Mouse (Mus musculus) limb, embryonic 13.5 days (tissue): Measurements from ENCODE around the gene Kl. TPM values are rescaled to one million over a fixed set of nuclear protein-coding genes. Genes with fewer than 3 reads are reported as not detected.

Experiments
- ATAC-seq: fragments of 200-750 bp; cut with Nextera tagmentation; 2 replicates; pipeline ENCODE4 v1.8.0; 2017; ENCODE audit warnings: low read depth, moderate number of reproducible peaks, moderate TSS enrichment; ENCODE audit not compliant: low FRiP score
- H3K27ac ChIP-seq: fragments of 300-500 bp; sonication (generic); 2 replicates; pipeline ENCODE4 v1.5.1; 2015; ENCODE audit warnings: inconsistent platforms, mild to moderate bottlenecking, moderate library complexity
- H3K27me3 ChIP-seq: fragments of 300-500 bp; sonication (generic); 2 replicates; pipeline ENCODE4 v1.6.1; 2015; ENCODE audit warnings: mild to moderate bottlenecking, inconsistent platforms
- H3K36me3 ChIP-seq: fragments of 300-500 bp; sonication (generic); 2 replicates; pipeline ENCODE4 v1.6.1; 2015; ENCODE audit warnings: inconsistent platforms, mild to moderate bottlenecking, moderate library complexity
- H3K4me1 ChIP-seq: fragments of 300-500 bp; sonication (generic); 2 replicates; pipeline ENCODE4 v1.6.1; 2015; ENCODE audit warnings: inconsistent platforms
- H3K4me2 ChIP-seq: fragments of 300-500 bp; sonication (generic); replicated peaks from 2 replicates; pipeline ENCODE4 v1.6.1; 2015; ENCODE audit warnings: inconsistent platforms, mild to moderate bottlenecking, moderate library complexity
- H3K4me3 ChIP-seq: fragments of 300-500 bp; sonication (generic); 2 replicates; pipeline ENCODE4 v1.5.1; 2015; ENCODE audit warnings: moderate library complexity, mild to moderate bottlenecking, inconsistent platforms
- H3K9ac ChIP-seq: fragments of 300-500 bp; sonication (generic); 2 replicates; pipeline ENCODE4 v1.6.1; 2015; ENCODE audit warnings: mild to moderate bottlenecking, inconsistent platforms
- H3K9me3 ChIP-seq: fragments of 300-500 bp; sonication (generic); 2 replicates; pipeline ENCODE4 v1.6.1; 2016; ENCODE audit warnings: inconsistent platforms
- WGBS: fragments of 180-500 bp; shearing (Covaris S2); methylation state at CpG from one replicate; pipeline ENCODE4 v1.1.7; 2015; 5-methylcytosine and 5-hydroxymethylcytosine counted together
- polyA plus RNA-seq: library from polyadenylated mRNA; unstranded; fragments of >200 nt; fragmentation: Nextera tagmentation; extraction: Ambion mirVana; gene quantifications from 2 replicates; pipeline ENCODE4 v1.2.1, GENCODE M21; 2015

Gene Kl
- polyA plus RNA-seq, 1 experiment from 2014 or later = 0.18 TPM

- Histone ChIP-seq H3K9ac (no peak overlapping the region), H3K27ac (no peak overlapping the region), H3K36me3 (no peaks in the 10 kb centered on the region), H3K4me1 (peaks cover 18% of the 10 kb centered on the region), H3K9me3 (no peaks in the 10 kb centered on the region), H3K27me3 (peaks cover 18% of the 10 kb centered on the region), H3K4me3 (no peak overlapping the region), H3K4me2 (peak overlapping the region; percentile 31; the same call in 1 of the 2 replicates)
- ATAC-seq = peak; percentile 48; the same call in 1 of the 2 replicates
- WGBS = 21% methylated on average over 5 of the region's 5 CpGs
Observed at GRCm38 (mm10) chr5:150936213-150936612, 16.2 kb upstream of the Kl start.

GRCm38 (mm10) chr5:150936807-150937206 is 15.6 kb upstream of the Kl start:
- 58% methylated on average over 4 of the region's 4 CpGs for WGBS
- H3K27me3 ChIP-seq = peaks cover 18% of the 10 kb centered on the region
- no peak overlapping the region for H3K27ac ChIP-seq
- no peaks in the 10 kb centered on the region for H3K36me3 ChIP-seq
- peaks cover 18% of the 10 kb centered on the region for H3K4me1 ChIP-seq
- no peaks in the 10 kb centered on the region for H3K9me3 ChIP-seq
- ATAC-seq = no peak
- no peak overlapping the region for H3K4me3 ChIP-seq
- 0 out of 2 replicates have a peak overlapping the region, but pooled peaks have one; percentile 31 for H3K4me2 ChIP-seq
- H3K9ac ChIP-seq = no peak overlapping the region

- Histone ChIP-seq H3K9me3 (no peaks in the 10 kb centered on the region), H3K4me3 (no peak overlapping the region), H3K9ac (no peak overlapping the region), H3K27ac (no peak overlapping the region), H3K4me1 (peaks cover 18% of the 10 kb centered on the region), H3K36me3 (no peaks in the 10 kb centered on the region), H3K4me2 (no peak overlapping the region), H3K27me3 (peaks cover 15% of the 10 kb centered on the region)
- ATAC-seq = 0 out of 2 replicates have a peak, but pooled peaks have one; percentile 40
- 12% methylated on average over 2 of the region's 2 CpGs for WGBS
Observed at GRCm38 (mm10) chr5:150937501-150937900, 14.9 kb upstream of the Kl start.

GRCm38 (mm10) chr5:150945576-150945975 is 6.8 kb upstream of the Kl start:
- 93% methylated on average over 2 of the region's 2 CpGs for WGBS
- Histone ChIP-seq H3K9me3 (no peaks in the 10 kb centered on the region), H3K27me3 (0 out of 2 replicates have a peak, but pooled peaks cover 9% of the 10 kb centered on the region), H3K36me3 (no peaks in the 10 kb centered on the region), H3K27ac (no peak overlapping the region), H3K4me2 (no peak overlapping the region), H3K9ac (no peak overlapping the region), H3K4me3 (no peak overlapping the region), H3K4me1 (no peaks in the 10 kb centered on the region)
- no peak for ATAC-seq

DNA sequence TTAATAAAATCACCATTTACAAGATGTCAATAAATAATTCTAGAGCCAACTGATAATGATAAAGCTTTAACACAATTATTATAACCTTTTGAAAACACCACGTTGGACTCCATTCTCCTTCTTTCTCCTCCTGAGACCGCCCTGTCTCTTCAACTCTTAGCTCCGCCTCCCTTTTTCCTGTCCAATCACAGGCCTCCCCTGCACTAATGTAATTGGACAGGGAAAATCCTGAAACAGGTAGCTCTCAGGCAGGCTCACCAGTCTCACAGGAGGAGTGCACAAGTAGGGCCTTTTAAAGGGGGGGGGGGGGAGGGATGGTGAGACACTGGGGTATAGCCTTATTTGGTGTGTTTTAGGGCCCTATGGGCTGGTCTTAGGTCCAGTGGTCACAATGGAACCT is 3.3 kb upstream of the Kl start:
- Histone ChIP-seq H3K9me3 (no peaks in the 10 kb centered on the region), H3K36me3 (no peaks in the 10 kb centered on the region), H3K27me3 (peaks cover 42% of the 10 kb centered on the region), H3K27ac (no peak overlapping the region), H3K4me2 (no peak overlapping the region), H3K4me3 (no peak overlapping the region), H3K4me1 (peaks cover 13% of the 10 kb centered on the region; the same call in 1 of the 2 replicates), H3K9ac (no peak overlapping the region)
- no peak for ATAC-seq
- 79% methylated on average over 3 of the region's 3 CpGs for WGBS

DNA sequence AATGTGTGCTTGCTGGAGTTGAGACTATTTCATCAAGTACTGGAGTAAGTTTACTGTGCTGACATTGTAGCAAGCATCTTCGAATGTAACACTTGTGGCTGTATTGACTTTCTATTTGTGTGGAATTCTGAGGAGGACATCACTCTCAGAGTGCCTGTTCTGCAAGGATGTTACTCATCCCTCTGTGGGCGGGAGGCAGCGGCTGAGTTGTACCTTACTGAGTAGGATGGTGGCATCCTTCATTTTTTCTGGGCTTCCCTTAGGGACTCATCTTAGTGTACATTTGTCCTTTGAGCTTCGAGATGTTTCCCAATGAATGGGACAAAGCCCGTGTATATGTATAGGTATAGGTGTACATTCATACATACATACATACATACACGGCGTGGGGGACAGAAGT is 1.1 kb upstream of the Kl start:
- 91% methylated on average over 7 of the region's 7 CpGs for WGBS
- H3K27me3 ChIP-seq = peaks cover 64% of the 10 kb centered on the region

DNA sequence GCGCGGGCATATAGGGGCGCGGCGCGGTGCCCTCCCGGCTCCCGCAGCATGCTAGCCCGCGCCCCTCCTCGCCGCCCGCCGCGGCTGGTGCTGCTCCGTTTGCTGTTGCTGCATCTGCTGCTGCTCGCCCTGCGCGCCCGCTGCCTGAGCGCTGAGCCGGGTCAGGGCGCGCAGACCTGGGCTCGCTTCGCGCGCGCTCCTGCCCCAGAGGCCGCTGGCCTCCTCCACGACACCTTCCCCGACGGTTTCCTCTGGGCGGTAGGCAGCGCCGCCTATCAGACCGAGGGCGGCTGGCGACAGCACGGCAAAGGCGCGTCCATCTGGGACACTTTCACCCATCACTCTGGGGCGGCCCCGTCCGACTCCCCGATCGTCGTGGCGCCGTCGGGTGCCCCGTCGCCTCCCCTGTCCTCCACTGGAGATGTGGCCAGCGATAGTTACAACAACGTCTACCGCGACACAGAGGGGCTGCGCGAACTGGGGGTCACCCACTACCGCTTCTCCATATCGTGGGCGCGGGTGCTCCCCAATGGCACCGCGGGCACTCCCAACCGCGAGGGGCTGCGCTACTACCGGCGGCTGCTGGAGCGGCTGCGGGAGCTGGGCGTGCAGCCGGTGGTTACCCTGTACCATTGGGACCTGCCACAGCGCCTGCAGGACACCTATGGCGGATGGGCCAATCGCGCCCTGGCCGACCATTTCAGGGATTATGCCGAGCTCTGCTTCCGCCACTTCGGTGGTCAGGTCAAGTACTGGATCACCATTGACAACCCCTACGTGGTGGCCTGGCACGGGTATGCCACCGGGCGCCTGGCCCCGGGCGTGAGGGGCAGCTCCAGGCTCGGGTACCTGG is 488 bp downstream of the Kl start:
- Histone ChIP-seq H3K9ac (peak overlapping the region; percentile 56), H3K27me3 (peaks cover 65% of the 10 kb centered on the region), H3K4me1 (peaks cover 13% of the 10 kb centered on the region; the same call in 1 of the 2 replicates), H3K36me3 (no peaks in the 10 kb centered on the region), H3K4me2 (peak overlapping the region; percentile 82), H3K9me3 (no peaks in the 10 kb centered on the region), H3K4me3 (peak overlapping the region; percentile 54), H3K27ac (no peak overlapping the region)
- WGBS = 2% methylated on average over 89 of the region's 89 CpGs
- ATAC-seq = peak; percentile 49; the same call in 1 of the 2 replicates

More for the DNA sequence above, 1.1 kb upstream of the Kl start:
- Histone ChIP-seq H3K4me2 (no peak overlapping the region), H3K9ac (no peak overlapping the region), H3K4me3 (no peak overlapping the region), H3K4me1 (peaks cover 13% of the 10 kb centered on the region; the same call in 1 of the 2 replicates), H3K36me3 (no peaks in the 10 kb centered on the region), H3K9me3 (no peaks in the 10 kb centered on the region), H3K27ac (no peak overlapping the region)
- no peak for ATAC-seq

- ATAC-seq = no peak
- Histone ChIP-seq H3K9ac (no peak overlapping the region), H3K4me2 (no peak overlapping the region), H3K27me3 (peaks cover 60% of the 10 kb centered on the region), H3K9me3 (no peaks in the 10 kb centered on the region), H3K4me1 (peaks cover 13% of the 10 kb centered on the region; the same call in 1 of the 2 replicates), H3K36me3 (no peaks in the 10 kb centered on the region), H3K4me3 (no peak overlapping the region), H3K27ac (no peak overlapping the region)
- WGBS = 84% methylated on average over 9 of the region's 9 CpGs
Observed at GRCm38 (mm10) chr5:150954791-150955190, 2.4 kb downstream of the Kl start.

DNA sequence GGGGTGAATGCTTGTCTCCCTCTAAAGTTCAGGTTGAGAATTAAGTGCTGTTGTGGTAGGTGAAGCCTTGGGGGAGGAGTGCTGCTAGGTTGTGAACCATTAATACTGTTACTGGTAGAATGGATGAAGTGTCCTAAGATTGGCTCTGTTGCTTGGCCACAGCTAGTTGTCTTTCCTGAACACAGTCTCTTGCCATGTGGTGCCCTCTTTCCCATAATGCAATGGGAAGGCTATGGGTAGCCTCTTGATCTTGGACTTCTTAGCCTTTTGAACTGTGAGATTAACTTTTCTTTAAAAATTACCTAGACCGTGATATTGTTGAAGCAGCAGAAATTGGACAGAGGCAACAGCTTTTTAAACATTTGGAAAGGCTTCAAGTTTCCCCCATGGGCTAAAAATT is 7.5 kb downstream of the Kl start:
- Histone ChIP-seq H3K4me2 (no peak overlapping the region), H3K27me3 (peaks cover 15% of the 10 kb centered on the region; the same call in 1 of the 2 replicates), H3K9me3 (no peaks in the 10 kb centered on the region), H3K4me1 (no peaks in the 10 kb centered on the region), H3K27ac (no peak overlapping the region), H3K9ac (no peak overlapping the region), H3K4me3 (no peak overlapping the region), H3K36me3 (no peaks in the 10 kb centered on the region)
- ATAC-seq = no peak
- WGBS = 91% methylated on average over 1 of the region's 1 CpGs

- ATAC-seq = no peak
- H3K36me3 ChIP-seq = no peaks in the 10 kb centered on the region
- 72% methylated on average over 1 of the region's 1 CpGs for WGBS
Observed at GRCm38 (mm10) chr5:150961615-150962014, 9.2 kb downstream of the Kl start.

GRCm38 (mm10) chr5:150962756-150963155 is 10.3 kb downstream of the Kl start:
- Histone ChIP-seq H3K9me3 (no peaks in the 10 kb centered on the region), H3K27me3 (no peaks in the 10 kb centered on the region), H3K36me3 (no peaks in the 10 kb centered on the region), H3K9ac (no peak overlapping the region), H3K4me3 (no peak overlapping the region), H3K4me1 (no peaks in the 10 kb centered on the region), H3K27ac (no peak overlapping the region), H3K4me2 (no peak overlapping the region)
- 77% methylated on average over 1 of the region's 1 CpGs for WGBS
- no peak for ATAC-seq

More at GRCm38 (mm10) chr5:150961615-150962014, 9.2 kb downstream of the Kl start:
- Histone ChIP-seq H3K4me3 (no peak overlapping the region), H3K27ac (no peak overlapping the region), H3K4me2 (no peak overlapping the region), H3K9me3 (no peaks in the 10 kb centered on the region), H3K4me1 (no peaks in the 10 kb centered on the region), H3K27me3 (no peaks in the 10 kb centered on the region), H3K9ac (no peak overlapping the region)

GRCm38 (mm10) chr5:150967925-150968324 is 15.5 kb downstream of the Kl start:
- ATAC-seq = no peak
- no peaks in the 10 kb centered on the region for H3K27me3 ChIP-seq
- 95% methylated on average over 2 of the region's 2 CpGs for WGBS

More at GRCm38 (mm10) chr5:150967925-150968324, 15.5 kb downstream of the Kl start:
- Histone ChIP-seq H3K9ac (no peak overlapping the region), H3K9me3 (0 out of 2 replicates have a peak, but pooled peaks cover 3% of the 10 kb centered on the region), H3K4me2 (no peak overlapping the region), H3K27ac (no peak overlapping the region), H3K4me1 (no peaks in the 10 kb centered on the region), H3K36me3 (no peaks in the 10 kb centered on the region), H3K4me3 (no peak overlapping the region)
